Comparison of ENCODE assay signal across 11 mouse cellular contexts in genomic region chr5:21170898-21171297, GRCm38 (mm10). TPM values are rescaled to one million over a fixed set of nuclear protein-coding genes. Genes with fewer than 3 reads are reported as not detected.
A peak's percentile ranks its signal among the peaks of the same experiment; 100 is the strongest.
DNase-seq lines count a peak whose midpoint lies in the region; ATAC-seq and TF ChIP-seq lines count a peak whose summit lies in the region.
"Had no signal": no experiment of that assay in that cellular context is flagged by ENCODE, and none has a peak within 500 bp of the region (broad histone marks: within the 10 kb centered on the region; RNA-seq: fewer than 3 reads in every experiment).

No protein-coding gene starts in this region.

- peak overlapping the region; percentile 16; the same call in 1 of the 2 replicates for H3K27ac ChIP-seq in kidney, embryonic 16.5 days (ENCODE audit: low read length)
- peak overlapping the region; percentile 27; the same call in 1 of the 2 replicates for H3K27ac ChIP-seq in stomach, embryonic 16.5 days (ENCODE audit: low read length)
- no peak overlapping the region for H3K27ac ChIP-seq in stomach, postnatal 0 days (replicated peaks)
- H3K27ac ChIP-seq: midbrain, embryonic 12.5 days had no signal

- H3K9me3 ChIP-seq in kidney, embryonic 16.5 days (ENCODE audit: low read length) = no peaks in the 10 kb centered on the region
- H3K9me3 ChIP-seq in stomach, embryonic 16.5 days (replicated peaks; ENCODE audit: control insufficient read depth, low read length) = no peaks in the 10 kb centered on the region
- H3K9me3 ChIP-seq in stomach, postnatal 0 days (ENCODE audit: control insufficient read depth, low read length) = no peaks in the 10 kb centered on the region
- H3K9me3 ChIP-seq: midbrain, embryonic 12.5 days had no signal

- H3K4me2 ChIP-seq in kidney, embryonic 16.5 days (replicated peaks; ENCODE audit: low read depth, low read length) = no peak overlapping the region
- no peak overlapping the region for H3K4me2 ChIP-seq in stomach, embryonic 16.5 days (ENCODE audit: low read depth, low read length)
- H3K4me2 ChIP-seq in stomach, postnatal 0 days (replicated peaks; ENCODE audit: low read depth) = no peak overlapping the region
- H3K4me2 ChIP-seq: midbrain, embryonic 12.5 days had no signal

- WGBS in kidney, embryonic 16.5 days = 56% methylated on average over 5 of the region's 5 CpGs
- 62% methylated on average over 5 of the region's 5 CpGs for WGBS in stomach, embryonic 16.5 days
- WGBS in stomach, postnatal 0 days = 48% methylated on average over 5 of the region's 5 CpGs

- no peak overlapping the region for H3K4me3 ChIP-seq in kidney, embryonic 16.5 days (ENCODE audit: low read length)
- no peak overlapping the region for H3K4me3 ChIP-seq in stomach, embryonic 16.5 days (replicated peaks; ENCODE audit: low read length)
- H3K4me3 ChIP-seq in stomach, postnatal 0 days (ENCODE audit: low read depth, low read length) = no peak overlapping the region
- H3K4me3 ChIP-seq: midbrain, embryonic 12.5 days had no signal

- ATAC-seq in kidney, embryonic 16.5 days (ENCODE audit: low FRiP score, low TSS enrichment) = no peak
- ATAC-seq in stomach, embryonic 16.5 days (ENCODE audit: insufficient read depth, low FRiP score) = no peak
- ATAC-seq in stomach, postnatal 0 days (ENCODE audit: low FRiP score, low TSS enrichment) = no peak

- H3K27me3 ChIP-seq in kidney, embryonic 16.5 days (ENCODE audit: insufficient read depth, low read length) = no peaks in the 10 kb centered on the region
- no peaks in the 10 kb centered on the region for H3K27me3 ChIP-seq in stomach, embryonic 16.5 days (ENCODE audit: control insufficient read depth, insufficient read depth, low read length)
- no peaks in the 10 kb centered on the region for H3K27me3 ChIP-seq in stomach, postnatal 0 days (ENCODE audit: control insufficient read depth, insufficient read depth, low read length)

- intact Hi-C loops in heart, postnatal 14 days (cut with DNase I) = no loop called here

- TF ChIP-seq CTCF in stomach, postnatal 0 days (IDR thresholded peaks at IDR 0.05; ENCODE audit: low read depth) = no peak

- peak; percentile 86 for DNase-seq in heart, adult 11 months
- no peak for DNase-seq in heart, postnatal 14 days
- no peak for DNase-seq in kidney, postnatal 36 days
- no peak for DNase-seq in stomach, postnatal 0 days (ENCODE audit: low spot score)
- DNase-seq in thymus, postnatal 10 days (ENCODE audit: low spot score in 2 of 2) = no peak
- DNase-seq in thymus, postnatal 4 days = no peak
- DNase-seq: lung, adult 18-20 months; right cerebral cortex, postnatal 25 days had no signal

- H3K9ac ChIP-seq in kidney, embryonic 16.5 days (replicated peaks; ENCODE audit: low read length) = no peak overlapping the region
- H3K9ac ChIP-seq in stomach, embryonic 16.5 days (ENCODE audit: low read length) = no peak overlapping the region
- no peak overlapping the region for H3K9ac ChIP-seq in stomach, postnatal 0 days (ENCODE audit: low read length)
- H3K9ac ChIP-seq: midbrain, embryonic 12.5 days had no signal

- H3K36me3 ChIP-seq in kidney, embryonic 16.5 days (ENCODE audit: insufficient read depth, low read length) = no peaks in the 10 kb centered on the region
- H3K36me3 ChIP-seq in stomach, embryonic 16.5 days (ENCODE audit: control insufficient read depth, insufficient read depth, low read length) = no peaks in the 10 kb centered on the region
- H3K36me3 ChIP-seq in stomach, postnatal 0 days (ENCODE audit: control insufficient read depth, insufficient read depth, low read length) = no peaks in the 10 kb centered on the region
- H3K36me3 ChIP-seq: midbrain, embryonic 12.5 days had no signal

- peaks cover 9% of the 10 kb centered on the region for H3K4me1 ChIP-seq in kidney, embryonic 16.5 days (ENCODE audit: insufficient read depth, low read length)
- H3K4me1 ChIP-seq in stomach, embryonic 16.5 days (ENCODE audit: control insufficient read depth, insufficient read depth, low read length) = peaks cover 13% of the 10 kb centered on the region
- H3K4me1 ChIP-seq in stomach, postnatal 0 days (replicated peaks; ENCODE audit: control insufficient read depth, insufficient read depth) = 0 out of 2 replicates have a peak, but pooled peaks cover 3% of the 10 kb centered on the region

- no peak for TF ChIP-seq EP300 in stomach, postnatal 0 days (optimal IDR thresholded peaks at IDR 0.05)

RNA-seq across cellular contexts. Expression of gene Gsap, which starts 15.2 kb away (rescaled TPM):
- 1 to 10 TPM; 4.7 to 4.9 TPM for total RNA-seq in heart, postnatal 14 days (2021)
- 2.5 and 2.8 TPM in 2 replicates for polyA plus RNA-seq in kidney, embryonic 16.5 days (2015; fragmentation: Nextera tagmentation; extraction: Ambion mirVana)
- polyA plus RNA-seq in stomach, embryonic 16.5 days (2015; fragmentation: Nextera tagmentation; extraction: Ambion mirVana) = 2.6 and 2.9 TPM in 2 replicates
- 1.4 TPM in 2 replicates for polyA plus RNA-seq in stomach, postnatal 0 days (2015; fragmentation: Nextera tagmentation; extraction: Ambion mirVana)
